Mouse (Mus musculus): Measurements from ENCODE around the gene Smox. TPM values are rescaled to one million over a fixed set of nuclear protein-coding genes. Genes with fewer than 3 reads are reported as not detected.

Smox gene
- polyA plus RNA-seq, 1 experiment, result 86.4 TPM

DNA sequence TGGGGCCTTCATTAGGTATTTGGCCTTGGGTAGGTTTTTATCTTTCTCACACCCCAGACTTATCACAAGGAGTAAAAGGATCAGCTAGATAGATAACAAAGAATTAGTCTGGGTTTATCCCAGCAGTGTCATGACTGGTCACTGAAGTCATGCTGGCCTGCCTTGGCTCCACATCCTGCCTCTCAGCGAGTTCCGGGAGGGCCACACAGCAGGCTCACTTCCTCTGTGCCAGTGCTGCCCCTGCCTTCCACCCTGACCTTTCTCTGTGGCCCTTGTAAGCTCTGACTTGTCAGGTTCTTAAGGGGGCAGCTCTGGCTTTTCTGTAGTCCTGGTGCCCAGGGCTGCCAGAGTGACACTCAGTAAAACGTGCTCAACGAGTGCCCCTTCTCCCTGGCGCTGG, 11.3 kb downstream of the Smox start:
- Histone ChIP-seq H3K27ac (ENCODE audit: insufficient read depth, low read depth, low read length) (peak overlapping the region; percentile 72), H3K4me3 (ENCODE audit: insufficient read depth, low read length) (no peak overlapping the region), H3K4me1 (ENCODE audit: control insufficient read depth, insufficient read depth, low read length) (peaks cover 69% of the 10 kb centered on the region)
- TF ChIP-seq CTCF (IDR thresholded peaks at IDR 0.05; ENCODE audit: low read depth, low read length), result no peak
- TF ChIP-seq POLR2A (IDR thresholded peaks at IDR 0.05; ENCODE audit: borderline replicate concordance, low read depth, low read length), result no peak

DNA sequence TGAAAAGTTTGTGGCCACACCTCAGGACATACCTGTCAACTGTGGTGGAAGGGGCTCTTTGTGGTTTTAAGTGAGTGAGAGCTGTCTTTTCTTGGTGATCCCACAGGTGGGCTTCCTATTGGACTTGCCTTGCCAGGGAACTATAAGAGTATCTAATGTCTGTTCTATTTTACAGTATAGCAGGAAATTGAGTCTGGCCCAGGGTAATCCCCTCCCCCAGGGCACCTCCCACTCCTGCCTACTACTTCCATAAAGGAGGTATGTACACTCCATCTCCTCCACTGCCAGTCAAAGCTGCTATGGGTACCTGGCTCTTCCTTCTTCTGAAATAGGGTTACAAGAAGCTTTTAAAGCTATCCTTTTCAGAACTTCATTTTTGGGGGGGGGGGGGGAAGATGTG, 14.1 kb downstream of the Smox start:
- Histone ChIP-seq H3K27ac (ENCODE audit: insufficient read depth, low read depth, low read length) (no peak overlapping the region), H3K4me3 (ENCODE audit: insufficient read depth, low read length) (no peak overlapping the region), H3K4me1 (ENCODE audit: control insufficient read depth, insufficient read depth, low read length) (peaks cover 83% of the 10 kb centered on the region)
- TF ChIP-seq CTCF (IDR thresholded peaks at IDR 0.05; ENCODE audit: low read depth, low read length), result no peak
- no peak for TF ChIP-seq POLR2A (IDR thresholded peaks at IDR 0.05; ENCODE audit: borderline replicate concordance, low read depth, low read length)

DNA sequence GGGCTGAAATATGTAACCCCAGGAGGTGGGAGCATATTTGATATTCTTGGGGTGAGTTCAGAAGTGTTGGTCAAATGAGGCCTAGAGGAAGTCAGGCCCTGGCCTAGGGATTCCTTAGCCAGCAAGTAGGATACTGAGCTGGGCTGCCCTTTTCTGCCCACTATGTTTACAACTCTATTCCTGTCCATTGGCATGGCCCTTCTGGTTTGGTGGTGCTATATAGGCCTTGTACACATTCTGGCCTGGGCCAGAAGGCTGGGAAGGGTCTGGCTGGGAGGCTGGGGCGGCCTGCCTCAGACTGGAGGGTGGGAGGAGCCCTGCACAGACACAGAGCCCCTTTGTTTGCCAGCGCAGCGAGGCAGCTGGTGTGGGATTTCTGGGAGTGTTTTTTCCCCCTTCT, 15.1 kb downstream of the Smox start:
- peak overlapping the region; percentile 28 for H3K27ac ChIP-seq (ENCODE audit: insufficient read depth, low read depth, low read length)

DNA sequence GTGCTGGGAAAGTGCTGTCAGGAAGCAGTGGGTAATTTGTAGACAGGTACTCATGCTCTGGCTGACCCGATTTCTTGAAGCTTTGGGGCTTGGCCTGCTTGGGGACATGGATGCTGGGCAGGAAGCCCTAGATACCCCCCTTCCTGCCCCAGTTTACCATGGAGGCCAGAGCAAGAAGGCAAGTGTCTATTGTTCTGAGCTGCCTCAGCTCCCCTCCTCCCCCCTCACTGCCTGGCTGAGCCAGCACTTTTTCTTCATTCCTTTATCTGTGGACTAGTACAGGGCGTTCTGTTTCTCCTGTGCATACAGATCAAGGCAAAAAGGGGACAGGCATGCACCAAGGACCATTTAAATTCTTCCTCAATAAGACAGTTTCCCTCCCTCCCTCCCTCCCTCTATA, 17.2 kb downstream of the Smox start:
- peaks cover 84% of the 10 kb centered on the region for H3K4me1 ChIP-seq (ENCODE audit: control insufficient read depth, insufficient read depth, low read length)
- no peak overlapping the region for H3K27ac ChIP-seq (ENCODE audit: insufficient read depth, low read depth, low read length)
- no peak overlapping the region for H3K4me3 ChIP-seq (ENCODE audit: insufficient read depth, low read length)
- TF ChIP-seq CTCF (IDR thresholded peaks at IDR 0.05; ENCODE audit: low read depth, low read length) (no peak), POLR2A (IDR thresholded peaks at IDR 0.05; ENCODE audit: borderline replicate concordance, low read depth, low read length) (no peak)

More for the DNA sequence above, 15.1 kb downstream of the Smox start:
- no peak for TF ChIP-seq POLR2A (IDR thresholded peaks at IDR 0.05; ENCODE audit: borderline replicate concordance, low read depth, low read length)
- no peak for TF ChIP-seq CTCF (IDR thresholded peaks at IDR 0.05; ENCODE audit: low read depth, low read length)
- peaks cover 86% of the 10 kb centered on the region for H3K4me1 ChIP-seq (ENCODE audit: control insufficient read depth, insufficient read depth, low read length)
- H3K4me3 ChIP-seq (ENCODE audit: insufficient read depth, low read length), result no peak overlapping the region

DNA sequence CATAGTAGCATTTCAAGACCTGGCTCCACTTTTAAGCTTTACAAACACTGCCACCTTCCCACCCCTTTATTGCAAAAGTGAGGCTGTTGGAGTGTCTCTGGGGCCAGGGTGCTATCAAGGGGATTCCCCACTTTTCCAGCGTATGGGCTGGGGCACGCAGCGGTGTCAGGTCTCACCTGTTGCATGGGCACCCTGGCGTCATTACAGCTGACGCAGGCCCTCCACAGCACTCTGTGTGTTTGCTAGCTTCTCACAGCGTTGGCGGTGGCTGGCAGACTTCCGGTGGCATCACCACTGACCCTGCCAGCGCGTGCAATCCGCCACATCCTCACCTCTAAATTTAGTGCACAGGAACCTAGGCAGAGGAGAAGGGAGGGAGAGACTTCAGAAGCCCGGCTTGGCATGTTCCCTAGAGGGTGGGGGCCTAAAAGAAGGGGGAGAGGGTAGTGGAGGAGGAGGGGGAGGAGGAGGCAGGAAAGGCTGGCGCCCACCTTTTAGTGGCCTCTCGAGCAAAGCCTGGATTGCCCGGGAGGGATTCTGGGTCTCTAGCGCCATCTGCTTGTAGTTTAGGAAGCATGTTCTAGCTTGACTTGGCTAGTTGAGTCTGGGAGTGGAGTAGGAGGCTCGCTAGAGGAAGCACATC, 18.5 kb downstream of the Smox start:
- peak; percentile 86 for TF ChIP-seq CTCF (IDR thresholded peaks at IDR 0.05; ENCODE audit: low read depth, low read length)
- no peak for TF ChIP-seq POLR2A (IDR thresholded peaks at IDR 0.05; ENCODE audit: borderline replicate concordance, low read depth, low read length)
- peak overlapping the region; percentile 9 for H3K4me3 ChIP-seq (ENCODE audit: insufficient read depth, low read length)
- H3K27ac ChIP-seq (ENCODE audit: insufficient read depth, low read depth, low read length), result peak overlapping the region; percentile 46
- H3K4me1 ChIP-seq (ENCODE audit: control insufficient read depth, insufficient read depth, low read length), result peaks cover 84% of the 10 kb centered on the region

DNA sequence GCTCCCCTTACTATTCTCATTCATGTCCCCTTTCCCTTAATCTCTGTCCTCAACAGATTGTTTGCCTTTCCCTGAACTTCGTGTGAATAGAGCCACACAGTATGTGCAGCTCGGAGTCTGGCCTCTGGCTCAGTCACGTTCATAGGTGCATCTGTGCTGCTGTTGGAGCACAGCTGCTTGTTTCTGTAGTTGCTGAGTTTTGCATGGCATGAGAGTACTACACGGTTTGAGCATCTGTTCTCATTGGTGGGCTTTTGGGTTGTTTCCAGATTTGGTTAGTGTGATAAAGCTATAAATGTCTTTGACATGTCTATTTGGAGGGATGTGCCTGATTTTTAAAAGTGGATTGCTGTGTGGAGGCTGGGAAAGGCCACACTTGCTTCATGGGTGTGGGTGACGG, 19.2 kb downstream of the Smox start:
- peak overlapping the region; percentile 42 for H3K27ac ChIP-seq (ENCODE audit: insufficient read depth, low read depth, low read length)
- H3K4me1 ChIP-seq (ENCODE audit: control insufficient read depth, insufficient read depth, low read length), result peaks cover 84% of the 10 kb centered on the region
- TF ChIP-seq CTCF (IDR thresholded peaks at IDR 0.05; ENCODE audit: low read depth, low read length) (no peak), POLR2A (IDR thresholded peaks at IDR 0.05; ENCODE audit: borderline replicate concordance, low read depth, low read length) (no peak)
- no peak overlapping the region for H3K4me3 ChIP-seq (ENCODE audit: insufficient read depth, low read length)

DNA sequence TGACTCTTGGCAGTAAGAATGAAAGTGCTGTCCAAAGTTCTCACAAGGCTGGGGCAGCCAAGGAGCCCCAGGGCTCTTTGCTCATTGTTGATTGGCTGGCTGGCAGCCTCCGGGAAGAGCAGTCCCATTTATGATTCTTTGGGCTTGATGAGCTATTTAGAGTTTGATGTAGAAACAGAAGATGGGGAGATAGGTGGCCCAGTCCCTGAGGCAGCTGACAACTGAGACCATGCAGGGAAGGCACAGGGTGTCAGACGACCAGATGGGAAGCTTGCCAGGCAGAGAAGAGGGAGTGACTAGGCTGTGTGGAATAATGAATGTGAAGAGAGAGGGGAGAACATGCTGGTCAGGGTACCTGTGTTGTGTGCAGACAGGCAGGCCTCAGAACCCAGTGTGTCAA, 22.2 kb downstream of the Smox start:
- TF ChIP-seq CTCF (IDR thresholded peaks at IDR 0.05; ENCODE audit: low read depth, low read length), result no peak
- TF ChIP-seq POLR2A (IDR thresholded peaks at IDR 0.05; ENCODE audit: borderline replicate concordance, low read depth, low read length), result no peak
- Histone ChIP-seq H3K4me1 (ENCODE audit: control insufficient read depth, insufficient read depth, low read length) (peaks cover 78% of the 10 kb centered on the region), H3K27ac (ENCODE audit: insufficient read depth, low read depth, low read length) (no peak overlapping the region), H3K4me3 (ENCODE audit: insufficient read depth, low read length) (no peak overlapping the region)

DNA sequence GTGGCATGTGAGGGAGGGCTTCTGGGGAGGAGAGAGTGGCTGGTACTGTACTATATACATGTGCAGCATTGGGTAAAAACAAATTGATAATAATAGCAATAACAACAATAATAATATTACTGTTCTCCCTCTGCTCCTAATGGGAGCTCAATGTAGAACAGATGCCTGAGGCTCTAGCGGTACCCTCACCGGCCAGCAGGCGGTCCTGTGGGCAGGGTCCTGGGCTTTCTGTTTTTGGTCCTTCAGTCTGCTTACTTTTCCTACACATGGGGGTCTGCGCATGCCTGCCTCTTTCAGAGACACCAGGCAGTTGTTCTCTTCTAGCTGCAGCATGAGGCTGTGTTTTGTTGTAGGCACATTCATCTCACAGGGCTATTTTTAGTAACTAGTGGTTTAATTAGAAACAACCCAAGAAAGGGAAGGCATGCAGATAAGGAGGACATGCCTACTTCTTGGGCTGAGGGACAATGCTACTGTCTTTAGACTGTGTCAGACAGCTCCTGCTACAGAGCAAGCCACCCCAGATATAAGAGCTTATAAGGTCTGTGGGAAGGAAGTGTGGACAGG, 22.8 kb downstream of the Smox start:
- H3K4me1 ChIP-seq (ENCODE audit: control insufficient read depth, insufficient read depth, low read length), result peaks cover 72% of the 10 kb centered on the region
- TF ChIP-seq CTCF (IDR thresholded peaks at IDR 0.05; ENCODE audit: low read depth, low read length), result no peak
- no peak for TF ChIP-seq POLR2A (IDR thresholded peaks at IDR 0.05; ENCODE audit: borderline replicate concordance, low read depth, low read length)
- H3K27ac ChIP-seq (ENCODE audit: insufficient read depth, low read depth, low read length), result peak overlapping the region; percentile 43

DNA sequence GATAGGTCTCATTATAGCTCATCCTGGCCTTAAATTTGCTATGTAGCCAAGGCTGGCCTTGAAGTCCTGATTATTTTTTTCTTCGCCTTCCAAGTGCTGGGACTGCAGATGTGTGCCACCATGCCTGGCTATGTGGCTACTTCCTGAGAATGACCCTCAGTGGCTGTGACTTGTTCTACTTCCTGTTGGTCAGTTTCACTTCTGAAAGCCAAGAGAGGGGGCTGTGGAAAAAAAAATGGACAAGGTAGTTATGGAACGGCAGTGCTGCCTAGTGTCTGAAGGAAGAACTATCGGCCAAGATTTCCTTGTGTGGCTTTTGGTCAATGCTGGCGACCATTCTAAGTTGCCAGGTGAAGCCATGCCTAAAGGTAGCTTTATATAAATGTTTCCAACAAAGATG, 26.3 kb downstream of the Smox start:
- TF ChIP-seq POLR2A (IDR thresholded peaks at IDR 0.05; ENCODE audit: borderline replicate concordance, low read depth, low read length) (no peak), CTCF (IDR thresholded peaks at IDR 0.05; ENCODE audit: low read depth, low read length) (peak; percentile 8; the same call in 1 of the 2 replicates)
- H3K4me1 ChIP-seq (ENCODE audit: control insufficient read depth, insufficient read depth, low read length), result peaks cover 44% of the 10 kb centered on the region
- H3K27ac ChIP-seq (ENCODE audit: insufficient read depth, low read depth, low read length), result peak overlapping the region; percentile 68
- H3K4me3 ChIP-seq (ENCODE audit: insufficient read depth, low read length), result no peak overlapping the region

More for the DNA sequence above, 22.8 kb downstream of the Smox start:
- H3K4me3 ChIP-seq (ENCODE audit: insufficient read depth, low read length), result no peak overlapping the region

DNA sequence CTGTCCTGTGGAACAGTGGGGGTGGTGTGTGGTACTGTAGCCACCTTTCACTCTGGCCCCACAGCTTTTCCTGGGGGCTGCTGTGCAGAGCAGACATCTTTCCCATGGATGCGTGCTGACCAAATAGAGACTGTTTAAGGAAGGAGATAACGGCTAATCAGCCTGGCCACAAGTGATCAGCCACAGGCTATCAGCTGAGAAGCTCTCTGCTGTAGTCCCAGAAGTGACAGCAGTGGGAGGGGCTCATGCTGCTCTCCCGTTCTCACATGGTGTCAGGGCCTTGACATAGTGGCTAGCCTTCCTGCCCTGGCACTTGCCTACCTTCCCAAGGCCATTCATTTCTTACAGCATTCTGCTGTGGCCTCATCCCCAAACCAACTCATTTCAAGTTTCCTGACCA, 27.5 kb downstream of the Smox start:
- TF ChIP-seq POLR2A (IDR thresholded peaks at IDR 0.05; ENCODE audit: borderline replicate concordance, low read depth, low read length), result no peak
- TF ChIP-seq CTCF (IDR thresholded peaks at IDR 0.05; ENCODE audit: low read depth, low read length), result no peak
- Histone ChIP-seq H3K4me3 (ENCODE audit: insufficient read depth, low read length) (no peak overlapping the region), H3K27ac (ENCODE audit: insufficient read depth, low read depth, low read length) (no peak overlapping the region), H3K4me1 (ENCODE audit: control insufficient read depth, insufficient read depth, low read length) (peaks cover 34% of the 10 kb centered on the region)
